Mouse (Mus musculus) cortical plate, adult 2 months (tissue): ENCODE measurements around the gene Gm11115. TPM values are rescaled to one million over a fixed set of nuclear protein-coding genes. Genes with fewer than 3 reads are reported as not detected.

Experiments used
- H3K27ac ChIP-seq: fragments of 200-500 bp; 2 replicates; pipeline ENCODE4 v1.5.1; 2012; ENCODE audit warnings: low read length, control low read depth, inconsistent platforms; ENCODE audit not compliant: insufficient read depth
- H3K4me1 ChIP-seq: fragments of 200-500 bp; 2 replicates; pipeline ENCODE4 v1.6.1; 2011; ENCODE audit warnings: low read length; ENCODE audit not compliant: control insufficient read depth, insufficient read depth
- H3K4me3 ChIP-seq: fragments of 200-500 bp; 2 replicates; pipeline ENCODE4 v1.5.1; 2011; ENCODE audit warnings: mild to moderate bottlenecking, low read length, control low read depth; ENCODE audit not compliant: insufficient read depth
- CTCF ChIP-seq: fragments of 200-500 bp; IDR thresholded peaks from 2 replicates; pipeline ENCODE4 v1.5.1; 2011; ENCODE audit warnings: mild to moderate bottlenecking, control low read depth, low read length; ENCODE audit not compliant: insufficient read depth; ENCODE audit errors: extremely low read depth
- POLR2A ChIP-seq: fragments of 200-500 bp; IDR thresholded peaks from 2 replicates; pipeline ENCODE4 v1.6.1; 2011; ENCODE audit warnings: mild to moderate bottlenecking, low read length, control low read depth; ENCODE audit not compliant: insufficient read depth; ENCODE audit errors: extremely low read depth
- polyA plus RNA-seq: library from polyadenylated mRNA; depleted of rRNA; stranded (reverse); fragments of >200 nt; gene quantifications from 2 replicates; pipeline ENCODE4 v1.2.3, GENCODE M21; 2012; rRNA removed

Gene Gm11115
- not detected in 2 replicates for polyA plus RNA-seq

- no peak for TF ChIP-seq CTCF
- no peak for TF ChIP-seq POLR2A
- Histone ChIP-seq H3K27ac (no peak within 1 kb of the TSS), H3K4me3 (no peak within 1 kb of the TSS), H3K4me1 (no peaks in the 10 kb centered on the region)
Observed at GRCm38 (mm10) chr5:88153999-88154398, at the start of gene Gm11115. Gene Gm11115 (minus strand): TSS chr5:88154099.

- TF ChIP-seq POLR2A = no peak
- no peak for TF ChIP-seq CTCF
- Histone ChIP-seq H3K4me3 (no peak within 1 kb of the TSS), H3K27ac (no peak within 1 kb of the TSS), H3K4me1 (no peaks in the 10 kb centered on the region)
Observed at GRCm38 (mm10) chr5:88111430-88111829, 42.5 kb downstream of the Gm11115 start, which contains the start of gene Gm11116. Gene Gm11116 (minus strand): TSS chr5:88111530.

Other genes with a start within 250 kb of the Gm11115 start
- gene Csn3, start 228.5 kb downstream of the Gm11115 start, polyA plus RNA-seq = not detected in 2 replicates
- not detected in 2 replicates for gene 2310003L06Rik, start 184.6 kb downstream of the Gm11115 start, polyA plus RNA-seq
- gene Gm28434, start 184.6 kb downstream of the Gm11115 start, polyA plus RNA-seq = not detected in 2 replicates
- gene Cabs1, start 174.7 kb downstream of the Gm11115 start, polyA plus RNA-seq = not detected in 2 replicates
- not detected in 2 replicates for gene Smr3a, start 151.6 kb downstream of the Gm11115 start, polyA plus RNA-seq
- gene Smr2, start 67.5 kb downstream of the Gm11115 start, polyA plus RNA-seq = not detected in 2 replicates
- gene Gm11116, start 42.6 kb downstream of the Gm11115 start, polyA plus RNA-seq = not detected in 2 replicates
- not detected in 2 replicates for gene Gm7714, start 114.8 kb upstream of the Gm11115 start, polyA plus RNA-seq
- not detected in 2 replicates for gene Prol1, start 163.2 kb upstream of the Gm11115 start, polyA plus RNA-seq
- gene Amtn, start 222.0 kb upstream of the Gm11115 start, polyA plus RNA-seq = not detected in 2 replicates